ENCODE assay signal across 22 mouse cellular contexts in genomic region chr8:123025951-123026351, GRCm38 (mm10). TPM values are rescaled to one million over a fixed set of nuclear protein-coding genes. Genes with fewer than 3 reads are reported as not detected.
DNase-seq lines count a peak whose midpoint lies in the region; ATAC-seq and TF ChIP-seq lines count a peak whose summit lies in the region.
"Had no signal": no experiment of that assay in that cellular context is flagged by ENCODE, and none has a peak within 500 bp of the region (broad histone marks: within the 10 kb centered on the region; RNA-seq: fewer than 3 reads in every experiment).

No protein-coding gene starts in this region.

- no peak for DNase-seq in liver, adult 2 months (ENCODE audit: extremely low read depth, low read depth, low spot score)
- no peak for DNase-seq in liver
- no peak for DNase-seq in gastrocnemius, postnatal 36 days
- DNase-seq: adrenal gland, postnatal 14 days; cerebellum, adult 11 months; cerebellum, adult 9-11 months; forebrain, postnatal 0 days; gastrocnemius, postnatal 25 days; heart, adult 2 months; kidney, adult 18-20 months; kidney, postnatal 10 days; layer of hippocampus, postnatal 36 days; lung, embryonic 14.5 days had no signal

- no peak for TF ChIP-seq POLR2A in liver, adult 2 months (IDR thresholded peaks at IDR 0.05; ENCODE audit: extremely low read depth, insufficient read depth, low read length)
- TF ChIP-seq POLR2A in embryonic fibroblast, embryonic 13.5 days (IDR thresholded peaks at IDR 0.05; ENCODE audit: low read depth, low read length), result no peak

- TF ChIP-seq CTCF in liver, adult 2 months (IDR thresholded peaks at IDR 0.05; ENCODE audit: low read depth, low read length), result no peak
- TF ChIP-seq CTCF in embryonic fibroblast, embryonic 13.5 days (IDR thresholded peaks at IDR 0.05; ENCODE audit: borderline replicate concordance, insufficient read depth, low read length), result no peak

- no peak overlapping the region for H3K9ac ChIP-seq in liver, adult 2 months (ENCODE audit: low read depth, low read length)
- no peak overlapping the region for H3K9ac ChIP-seq in kidney, embryonic 15.5 days
- H3K9ac ChIP-seq: forebrain, postnatal 0 days; hindbrain, embryonic 12.5 days; limb, embryonic 15.5 days; lung, embryonic 14.5 days had no signal

- H3K27ac ChIP-seq in liver, adult 2 months (replicated peaks; ENCODE audit: insufficient read depth, low read depth, low read length), result 0 out of 2 replicates have a peak overlapping the region, but pooled peaks have one; percentile 0
- 0 out of 2 replicates have a peak overlapping the region, but pooled peaks have one; percentile 2 for H3K27ac ChIP-seq in embryonic fibroblast, embryonic 13.5 days (ENCODE audit: insufficient read depth, low read length)
- H3K27ac ChIP-seq in kidney, embryonic 15.5 days, result no peak overlapping the region
- H3K27ac ChIP-seq: embryonic facial prominence, embryonic 10.5 days; heart, adult 2 months; hindbrain, embryonic 12.5 days; midbrain, embryonic 10.5 days had no signal

- H3K4me1 ChIP-seq in liver, adult 2 months (ENCODE audit: control insufficient read depth, insufficient read depth, low read length), result peaks cover 15% of the 10 kb centered on the region
- peaks cover 28% of the 10 kb centered on the region for H3K4me1 ChIP-seq in embryonic fibroblast, embryonic 13.5 days (ENCODE audit: control insufficient read depth, insufficient read depth, low read length)
- H3K4me1 ChIP-seq in kidney, embryonic 15.5 days, result peaks cover 14% of the 10 kb centered on the region; the same call in 1 of the 2 replicates

- intact Hi-C loops in gastrocnemius, postnatal 36 days (cut with DNase I), result no loop called here

- no peaks in the 10 kb centered on the region for H3K36me3 ChIP-seq in liver, adult 2 months (ENCODE audit: control insufficient read depth, insufficient read depth, low read length)
- H3K36me3 ChIP-seq in kidney, embryonic 15.5 days, result no peaks in the 10 kb centered on the region
- H3K36me3 ChIP-seq: hindbrain, embryonic 12.5 days; limb, embryonic 15.5 days had no signal

- no peak overlapping the region for H3K4me2 ChIP-seq in kidney, embryonic 15.5 days
- H3K4me2 ChIP-seq: hindbrain, embryonic 12.5 days; limb, embryonic 15.5 days; lung, embryonic 14.5 days had no signal

- no peaks in the 10 kb centered on the region for H3K27me3 ChIP-seq in liver, adult 2 months (ENCODE audit: control insufficient read depth, insufficient read depth, low read length)
- no peaks in the 10 kb centered on the region for H3K27me3 ChIP-seq in kidney, embryonic 15.5 days
- H3K27me3 ChIP-seq: hindbrain, embryonic 12.5 days; limb, embryonic 15.5 days had no signal

- 79% methylated on average over 3 of the region's 3 CpGs for WGBS in liver, adult 2 months
- 78% methylated on average over 3 of the region's 3 CpGs for WGBS in kidney, embryonic 15.5 days

- H3K4me3 ChIP-seq in liver, adult 2 months (ENCODE audit: insufficient read depth, low read depth, low read length), result no peak overlapping the region
- no peak overlapping the region for H3K4me3 ChIP-seq in embryonic fibroblast, embryonic 13.5 days (ENCODE audit: insufficient read depth, low read length)
- H3K4me3 ChIP-seq in kidney, embryonic 15.5 days (replicated peaks), result no peak overlapping the region
- H3K4me3 ChIP-seq: embryonic facial prominence, embryonic 10.5 days; heart, adult 2 months; hindbrain, embryonic 12.5 days; limb, embryonic 15.5 days; midbrain, embryonic 10.5 days had no signal

- no peaks in the 10 kb centered on the region for H3K9me3 ChIP-seq in kidney, embryonic 15.5 days (replicated peaks)
- H3K9me3 ChIP-seq: embryonic facial prominence, embryonic 10.5 days; hindbrain, embryonic 12.5 days; limb, embryonic 15.5 days had no signal

- peaks cover 58% of the 10 kb centered on the region for H3K79me2 ChIP-seq in liver, adult 2 months (ENCODE audit: control insufficient read depth, insufficient read depth, low read length)

- peak; percentile 52 for ATAC-seq in CD4-positive, CD25-positive, alpha-beta regulatory T cell, adult 4 months
- ATAC-seq in megakaryocyte, adult 5-6 weeks (ENCODE audit: poor library complexity, severe bottlenecking), result peak; percentile 52
- no peak for ATAC-seq in megakaryocyte progenitor cell, adult 5-6 weeks (replicated peaks; ENCODE audit: poor library complexity)
- no peak for ATAC-seq in kidney, embryonic 15.5 days (replicated peaks; ENCODE audit: low FRiP score)
- ATAC-seq: forebrain, postnatal 0 days had no signal

RNA-seq across cellular contexts. Expression of gene Ankrd11, which starts 16.1 kb away (rescaled TPM):
- 22.1 and 28.0 TPM in 2 replicates for total RNA-seq in liver, adult 2 months (2014; rRNA removed)
- 22.7 and 28.3 TPM in 2 replicates for polyA plus RNA-seq in liver, adult 2 months (2012; rRNA removed)
- polyA plus RNA-seq in CD4-positive, CD25-positive, alpha-beta regulatory T cell, adult 4 months (2017; shearing (Covaris generic)), result 10 to 100 TPM; 79.7 to 84.1 TPM
- 76.2 and 83.5 TPM in 2 replicates for polyA plus RNA-seq in embryonic fibroblast, embryonic 13.5 days (2011; ENCODE audit: insufficient read length, low read depth, missing spikeins)
- 86.2 and 87.9 TPM in 2 replicates for total RNA-seq in megakaryocyte, adult 5-6 weeks (2015)
- total RNA-seq in megakaryocyte, adult 5-6 weeks (2017), result 90.5 and 102 TPM in 2 replicates
- 10 to 100 TPM; 47.4 to 55.4 TPM for total RNA-seq in gastrocnemius, postnatal 36 days (2021)
- total RNA-seq in megakaryocyte progenitor cell, adult 5-6 weeks (2015), result 76.4 and 79.6 TPM in 2 replicates
- 69.2 and 72.6 TPM in 2 replicates for total RNA-seq in megakaryocyte progenitor cell, adult 5-6 weeks (2017)
- 33.5 and 38.0 TPM in 2 replicates for polyA plus RNA-seq in kidney, embryonic 15.5 days (2015; fragmentation: Nextera tagmentation; extraction: Ambion mirVana)

RNA-seq across cellular contexts. Expression of gene Spg7, which starts 36.8 kb away (rescaled TPM):
- total RNA-seq in liver, adult 2 months (2014; rRNA removed), result 27.4 and 29.5 TPM in 2 replicates
- 62.4 and 81.4 TPM in 2 replicates for polyA plus RNA-seq in liver, adult 2 months (2012; rRNA removed)
- 10 to 100 TPM; 24.4 to 29.0 TPM for polyA plus RNA-seq in CD4-positive, CD25-positive, alpha-beta regulatory T cell, adult 4 months (2017; shearing (Covaris generic))
- 52.4 and 80.7 TPM in 2 replicates for polyA plus RNA-seq in embryonic fibroblast, embryonic 13.5 days (2011; ENCODE audit: insufficient read length, low read depth, missing spikeins)
- 39.2 and 40.0 TPM in 2 replicates for total RNA-seq in megakaryocyte, adult 5-6 weeks (2015)
- total RNA-seq in megakaryocyte, adult 5-6 weeks (2017), result 34.3 and 56.2 TPM in 2 replicates
- 10 to 100 TPM; 60.6 to 71.8 TPM for total RNA-seq in gastrocnemius, postnatal 36 days (2021)
- 33.1 and 49.6 TPM in 2 replicates for total RNA-seq in megakaryocyte progenitor cell, adult 5-6 weeks (2015)
- 61.1 and 74.1 TPM in 2 replicates for total RNA-seq in megakaryocyte progenitor cell, adult 5-6 weeks (2017)
- polyA plus RNA-seq in kidney, embryonic 15.5 days (2015; fragmentation: Nextera tagmentation; extraction: Ambion mirVana), result 48.9 and 52.5 TPM in 2 replicates

Comparison
In these comparisons a context has a peak if more than half of its experiments do, and no peak if none do; other contexts are left out.
1. ATAC-seq: peak in CD4-positive, CD25-positive, alpha-beta regulatory T cell, adult 4 months (single experiment) and megakaryocyte, adult 5-6 weeks (single experiment); none in megakaryocyte progenitor cell, adult 5-6 weeks (single experiment) and kidney, embryonic 15.5 days (single experiment).